Mouse (Mus musculus) MEL (cell line): ENCODE data around the gene Hist1h3c.

Experiments
- BHLHE40 ChIP-seq: IDR thresholded peaks from 2 replicates; pipeline ENCODE4 v1.6.1; 2012; ENCODE audit warnings: low read depth, mild to moderate bottlenecking, inconsistent platforms, low read length, improper control_type of control experiment, borderline replicate concordance
- CTCF ChIP-seq, 3 experiments: IDR thresholded peaks in 2 of 3; conservative IDR thresholded peaks in 1 of 3; 2 replicates each; pipeline ENCODE4 v1.5.1; 2011 to 2012; ENCODE audit warnings: low read length in 3 of 3, low read depth in 2 of 3, mild to moderate bottlenecking in 2 of 3, improper control_type of control experiment in 1 of 3, inconsistent platforms in 1 of 3, mixed read lengths in 1 of 3, moderate library complexity in 1 of 3; ENCODE audit not compliant: control insufficient read depth in 1 of 3, insufficient read depth in 1 of 3, poor library complexity in 1 of 3, severe bottlenecking in 1 of 3
- EP300 ChIP-seq, 2 experiments: IDR thresholded peaks; 2 replicates each; pipeline ENCODE4 v1.6.1; 2011; ENCODE audit warnings: improper control_type of control experiment in 2 of 2, low read length in 2 of 2, low read depth in 1 of 2, mild to moderate bottlenecking in 1 of 2
- GATA1 ChIP-seq: IDR thresholded peaks from 2 replicates; pipeline ENCODE4 v1.6.1; 2011; ENCODE audit warnings: low read depth, low read length, improper control_type of control experiment
- MEF2A ChIP-seq: IDR thresholded peaks from 2 replicates; pipeline ENCODE4 v1.6.1; 2014; ENCODE audit warnings: low read depth, mild to moderate bottlenecking, inconsistent platforms, low read length, improper control_type of control experiment; ENCODE audit not compliant: poor library complexity, insufficient replicate concordance, severe bottlenecking; ENCODE audit errors: extremely low read depth
- POLR2A ChIP-seq, 2 experiments: IDR thresholded peaks; 2 replicates each; pipeline ENCODE4 v1.6.1; 2011 to 2012; ENCODE audit warnings: low read length in 2 of 2, mild to moderate bottlenecking in 2 of 2, control low read depth in 1 of 2, improper control_type of control experiment in 1 of 2, low read depth in 1 of 2, moderate library complexity in 1 of 2; ENCODE audit not compliant: control insufficient read depth in 1 of 2, insufficient read depth in 1 of 2, poor library complexity in 1 of 2
- SMC3 ChIP-seq: IDR thresholded peaks from 2 replicates; pipeline ENCODE4 v1.6.1; 2011; ENCODE audit warnings: low read depth, low read length, improper control_type of control experiment
- TAL1 ChIP-seq: IDR thresholded peaks from 2 replicates; pipeline ENCODE4 v1.6.1; 2012; ENCODE audit warnings: mild to moderate bottlenecking, inconsistent platforms, low read length, moderate library complexity, mixed read lengths
- UBTF ChIP-seq: IDR thresholded peaks from 2 replicates; pipeline ENCODE4 v1.6.1; 2012; ENCODE audit warnings: low read depth, mild to moderate bottlenecking, inconsistent platforms, low read length, improper control_type of control experiment, moderate library complexity, borderline replicate concordance; ENCODE audit not compliant: insufficient read depth
- ZNF384 ChIP-seq: IDR thresholded peaks from 2 replicates; pipeline ENCODE4 v1.6.1; 2012; ENCODE audit warnings: low read depth, mild to moderate bottlenecking, inconsistent platforms, low read length, improper control_type of control experiment

GRCm38 (mm10) chr13:23763586-23764323 is 18.4 kb upstream of the Hist1h3c start, which contains the start of gene Hist1h1a:
- TF ChIP-seq CTCF (IDR thresholded peaks at IDR 0.05 in 2 of 3, conservative IDR thresholded peaks at IDR 0.05 in 1 of 3; ENCODE audit: control insufficient read depth in 1 of 3, insufficient read depth in 1 of 3, low read depth in 2 of 3, low read length in 3 of 3, poor library complexity in 1 of 3, severe bottlenecking in 1 of 3) (0 out of 6 replicates have a peak, but pooled peaks of 1 of the 3 experiments have one; percentile 8), POLR2A (IDR thresholded peaks at IDR 0.05; ENCODE audit: control insufficient read depth in 1 of 2, insufficient read depth in 1 of 2, low read depth in 1 of 2, low read length in 2 of 2, poor library complexity in 1 of 2) (peak; percentile 95 to 99), BHLHE40 (no peak), TAL1 (no peak), GATA1 (no peak), UBTF (peak; percentile 99), EP300 (IDR thresholded peaks at IDR 0.05; ENCODE audit: low read depth in 1 of 2, low read length in 2 of 2) (no peak), SMC3 (no peak), MEF2A (no peak), ZNF384 (no peak)
